In the genomic region with DNA sequence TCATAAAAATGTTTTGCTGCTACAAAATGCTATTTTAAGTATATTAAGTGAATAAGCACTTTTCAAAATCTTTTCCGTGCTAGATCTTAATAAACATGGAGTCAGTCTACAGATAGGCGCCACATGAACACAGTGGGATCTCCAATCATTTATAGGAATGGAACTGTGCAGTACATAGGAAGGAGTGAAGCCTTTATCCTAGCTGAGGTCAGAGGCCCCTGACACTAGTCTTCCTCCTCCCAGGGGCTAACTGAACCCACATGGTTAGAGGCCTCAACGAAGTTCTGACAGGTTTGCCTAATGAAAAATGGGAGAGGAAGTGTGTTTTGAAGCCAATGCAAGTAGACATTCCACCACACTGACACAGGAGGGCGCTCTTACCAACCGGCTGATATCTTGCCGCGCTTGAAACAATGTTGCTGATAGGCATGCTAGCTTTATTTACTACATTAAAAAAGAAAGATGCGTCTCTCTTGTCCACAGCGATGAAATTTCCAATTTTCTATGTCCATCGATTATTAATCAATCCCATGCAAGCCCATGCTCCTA, we compare ENCODE assay signal across 9 mouse cellular contexts. TPM values are rescaled to one million over a fixed set of nuclear protein-coding genes. Genes with fewer than 3 reads are reported as not detected.
A peak's percentile ranks its signal among the peaks of the same experiment; 100 is the strongest.
DNase-seq lines count a peak whose midpoint lies in the region; ATAC-seq and TF ChIP-seq lines count a peak whose summit lies in the region.
"Had no signal": no experiment of that assay in that cellular context is flagged by ENCODE, and none has a peak within 500 bp of the region (broad histone marks: within the 10 kb centered on the region; RNA-seq: fewer than 3 reads in every experiment).

No protein-coding gene starts in this region.

- intact Hi-C loops in heart, postnatal 36 days (cut with DNase I): loop anchor here (1.0 to 10.0 kb wide), 3 partner anchors 48 to 574 kb away; a partner anchor contains a TSS
- intact Hi-C loops in left cerebral cortex, adult 2 months (cut with DNase I): loop anchor here (1.0 to 5.0 kb wide), 2 partner anchors 33 to 113 kb away; a partner anchor contains a TSS

- no peaks in the 10 kb centered on the region for H3K9me3 ChIP-seq in intestine, embryonic 14.5 days (ENCODE audit: control insufficient read depth, low read length)
- no peaks in the 10 kb centered on the region for H3K9me3 ChIP-seq in intestine, embryonic 15.5 days
- H3K9me3 ChIP-seq in midbrain, embryonic 14.5 days (ENCODE audit: control insufficient read depth, low read length): no peaks in the 10 kb centered on the region

- no peak overlapping the region for H3K4me3 ChIP-seq in intestine, embryonic 14.5 days (ENCODE audit: low read depth, low read length)
- H3K4me3 ChIP-seq in intestine, embryonic 15.5 days (replicated peaks): no peak overlapping the region
- no peak overlapping the region for H3K4me3 ChIP-seq in embryonic fibroblast, embryonic 13.5 days (ENCODE audit: insufficient read depth, low read length)
- H3K4me3 ChIP-seq in left cerebral cortex, adult 2 months: no peak overlapping the region
- no peak overlapping the region for H3K4me3 ChIP-seq in midbrain, embryonic 14.5 days (replicated peaks; ENCODE audit: low read depth, low read length)
- H3K4me3 ChIP-seq: megakaryocyte, embryonic 14.5 days had no signal

- peak; percentile 77 for DNase-seq in intestine, embryonic 14.5 days (ENCODE audit: low spot score)
- peak; percentile 74 for DNase-seq in adrenal gland, postnatal 25 days
- peak; percentile 78 to 80 for DNase-seq in heart, postnatal 36 days
- peak; percentile 47 to 72 for DNase-seq in left cerebral cortex, adult 2 months (ENCODE audit: extremely low spot score in 1 of 2, low spot score in 2 of 2)
- peak; percentile 75 for DNase-seq in midbrain, embryonic 14.5 days
- peak; percentile 53 to 62 for DNase-seq in spleen, postnatal 36 days (ENCODE audit: low spot score in 2 of 2)

- H3K27ac ChIP-seq in intestine, embryonic 14.5 days (ENCODE audit: low read depth): no peak overlapping the region
- no peak overlapping the region for H3K27ac ChIP-seq in intestine, embryonic 15.5 days
- H3K27ac ChIP-seq in embryonic fibroblast, embryonic 13.5 days (ENCODE audit: insufficient read depth, low read length): peak overlapping the region; percentile 74
- H3K27ac ChIP-seq in left cerebral cortex, adult 2 months: no peak overlapping the region
- H3K27ac ChIP-seq in midbrain, embryonic 14.5 days (replicated peaks; ENCODE audit: low read depth, low read length): no peak overlapping the region

- no peaks in the 10 kb centered on the region for H3K27me3 ChIP-seq in intestine, embryonic 14.5 days (replicated peaks; ENCODE audit: control insufficient read depth, insufficient read depth, low read length)
- no peaks in the 10 kb centered on the region for H3K27me3 ChIP-seq in intestine, embryonic 15.5 days (replicated peaks)
- no peaks in the 10 kb centered on the region for H3K27me3 ChIP-seq in midbrain, embryonic 14.5 days (ENCODE audit: control insufficient read depth, insufficient read depth, low read length)

- H3K36me3 ChIP-seq in intestine, embryonic 14.5 days (ENCODE audit: control insufficient read depth, insufficient read depth, low read length): no peaks in the 10 kb centered on the region
- H3K36me3 ChIP-seq in intestine, embryonic 15.5 days: no peaks in the 10 kb centered on the region
- H3K36me3 ChIP-seq in midbrain, embryonic 14.5 days (ENCODE audit: control insufficient read depth, insufficient read depth, low read length): no peaks in the 10 kb centered on the region

- no peak overlapping the region for H3K4me2 ChIP-seq in intestine, embryonic 14.5 days (ENCODE audit: low read length)
- no peak overlapping the region for H3K4me2 ChIP-seq in intestine, embryonic 15.5 days (replicated peaks)
- H3K4me2 ChIP-seq in midbrain, embryonic 14.5 days (ENCODE audit: low read length): no peak overlapping the region

- H3K9ac ChIP-seq in intestine, embryonic 14.5 days (ENCODE audit: low read length): no peak overlapping the region
- H3K9ac ChIP-seq in intestine, embryonic 15.5 days: no peak overlapping the region
- no peak overlapping the region for H3K9ac ChIP-seq in midbrain, embryonic 14.5 days (replicated peaks; ENCODE audit: low read length)

- 25% methylated on average over 10 of the region's 10 CpGs for WGBS in intestine, embryonic 14.5 days
- 18% methylated on average over 10 of the region's 10 CpGs for WGBS in intestine, embryonic 15.5 days
- 23% methylated on average over 10 of the region's 10 CpGs for WGBS in midbrain, embryonic 14.5 days

- TF ChIP-seq POLR2A in embryonic fibroblast, embryonic 13.5 days (IDR thresholded peaks at IDR 0.05; ENCODE audit: low read depth, low read length): no peak

- no peak for ATAC-seq in intestine, embryonic 14.5 days (replicated peaks; ENCODE audit: low FRiP score, low TSS enrichment, low read depth)
- ATAC-seq in intestine, embryonic 15.5 days: no peak
- no peak for ATAC-seq in midbrain, embryonic 14.5 days (ENCODE audit: low FRiP score, low TSS enrichment)

- TF ChIP-seq CTCF in embryonic fibroblast, embryonic 13.5 days (IDR thresholded peaks at IDR 0.05; ENCODE audit: borderline replicate concordance, insufficient read depth, low read length): peak; percentile 82; the same call in 1 of the 2 replicates
- TF ChIP-seq CTCF in left cerebral cortex, adult 2 months (IDR thresholded peaks at IDR 0.05): peak; percentile 92

- H3K4me1 ChIP-seq in intestine, embryonic 14.5 days (replicated peaks; ENCODE audit: control insufficient read depth, insufficient read depth, low read length): peaks cover 15% of the 10 kb centered on the region
- peaks cover 17% of the 10 kb centered on the region for H3K4me1 ChIP-seq in intestine, embryonic 15.5 days (replicated peaks)
- no peaks in the 10 kb centered on the region for H3K4me1 ChIP-seq in embryonic fibroblast, embryonic 13.5 days (ENCODE audit: control insufficient read depth, insufficient read depth, low read length)
- peaks cover 9% of the 10 kb centered on the region for H3K4me1 ChIP-seq in midbrain, embryonic 14.5 days (ENCODE audit: control insufficient read depth, insufficient read depth, low read length)

RNA-seq across cellular contexts. Expression of a gene that starts 32.3 kb away (rescaled TPM):
- 185 and 204 TPM in 2 replicates for polyA plus RNA-seq in intestine, embryonic 14.5 days (2014; fragmentation: Nextera tagmentation; extraction: Ambion mirVana)
- 249 and 294 TPM in 2 replicates for polyA plus RNA-seq in intestine, embryonic 15.5 days (2015; fragmentation: Nextera tagmentation; extraction: Ambion mirVana)
- 421 and 503 TPM in 2 replicates for total RNA-seq in adrenal gland, postnatal 25 days (2021)
- polyA plus RNA-seq in embryonic fibroblast, embryonic 13.5 days (2011; ENCODE audit: insufficient read length, low read depth, missing spikeins): 780 and 861 TPM in 2 replicates
- 100 to 1,000 TPM; 361 to 367 TPM for total RNA-seq in heart, postnatal 36 days (2021)
- 100 to 1,000 TPM; 166 to 168 TPM for total RNA-seq in left cerebral cortex, adult 2 months (2021)
- 141 and 151 TPM in 2 replicates for polyA plus RNA-seq in midbrain, embryonic 14.5 days (2014; fragmentation: Nextera tagmentation; extraction: Ambion mirVana)

RNA-seq across cellular contexts. Expression of a gene that starts 58.5 kb away (rescaled TPM):
- polyA plus RNA-seq in intestine, embryonic 14.5 days (2014; fragmentation: Nextera tagmentation; extraction: Ambion mirVana): 0.19 and 0.28 TPM in 2 replicates
- polyA plus RNA-seq in intestine, embryonic 15.5 days (2015; fragmentation: Nextera tagmentation; extraction: Ambion mirVana): 0.11 and 0.13 TPM in 2 replicates
- total RNA-seq in adrenal gland, postnatal 25 days (2021): not detected in 2 replicates
- 0.33 and 0.48 TPM in 2 replicates for polyA plus RNA-seq in embryonic fibroblast, embryonic 13.5 days (2011; ENCODE audit: insufficient read length, low read depth, missing spikeins)
- total RNA-seq in heart, postnatal 36 days (2021): not detected
- under 1 TPM in 1 of 2 experiments, not detected in 1; 0.12 TPM for total RNA-seq in left cerebral cortex, adult 2 months (2021)
- 0.11 and 0.13 TPM in 2 replicates for polyA plus RNA-seq in midbrain, embryonic 14.5 days (2014; fragmentation: Nextera tagmentation; extraction: Ambion mirVana)
